Comparison of ENCODE assay signal across 8 mouse cellular contexts in the genomic region with DNA sequence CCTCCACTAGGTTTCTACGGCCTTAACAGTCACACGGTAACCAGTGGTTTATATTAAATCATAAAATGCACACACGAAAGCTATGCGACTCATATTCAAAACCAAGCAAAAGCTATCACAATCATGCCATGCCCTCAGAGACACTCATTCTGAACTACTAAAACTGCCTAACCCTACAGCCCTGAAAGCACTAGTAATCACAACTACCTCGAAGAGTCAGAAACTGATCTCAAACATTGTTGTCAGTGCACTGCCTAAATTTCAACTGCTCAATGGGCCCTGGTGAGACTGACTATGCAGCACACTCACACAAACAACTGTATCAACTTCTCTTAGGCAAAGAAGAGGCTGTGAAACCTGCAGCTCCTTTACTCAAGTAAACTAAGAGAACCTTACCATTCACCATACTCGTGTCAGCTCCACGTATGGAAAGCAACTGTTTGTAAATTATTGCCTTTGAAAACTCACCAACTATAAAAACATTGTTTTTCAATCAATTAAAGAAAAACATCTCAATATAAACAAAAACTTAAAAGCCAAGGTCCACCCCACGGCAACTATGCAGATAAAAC. TPM values are rescaled to one million over a fixed set of nuclear protein-coding genes. Genes with fewer than 3 reads are reported as not detected.
A peak's percentile ranks its signal among the peaks of the same experiment; 100 is the strongest.
DNase-seq lines count a peak whose midpoint lies in the region; ATAC-seq lines count a peak whose summit lies in the region.

No protein-coding gene starts in this region.

- no peaks in the 10 kb centered on the region for H3K36me3 ChIP-seq in embryonic facial prominence, embryonic 13.5 days
- H3K36me3 ChIP-seq in midbrain, embryonic 11.5 days (ENCODE audit: control insufficient read depth, insufficient read depth, low read length), result no peaks in the 10 kb centered on the region

- H3K27me3 ChIP-seq in embryonic facial prominence, embryonic 13.5 days, result no peaks in the 10 kb centered on the region
- H3K27me3 ChIP-seq in midbrain, embryonic 11.5 days (ENCODE audit: control insufficient read depth, insufficient read depth, low read length), result no peaks in the 10 kb centered on the region

- peak overlapping the region; percentile 92 for H3K4me3 ChIP-seq in embryonic facial prominence, embryonic 13.5 days
- H3K4me3 ChIP-seq in midbrain, embryonic 11.5 days (ENCODE audit: low read depth, low read length), result peak overlapping the region; percentile 97

- peak overlapping the region; percentile 70 for H3K4me2 ChIP-seq in embryonic facial prominence, embryonic 13.5 days
- H3K4me2 ChIP-seq in midbrain, embryonic 11.5 days, result peak overlapping the region; percentile 78

- H3K9me3 ChIP-seq in embryonic facial prominence, embryonic 13.5 days, result no peaks in the 10 kb centered on the region
- H3K9me3 ChIP-seq in midbrain, embryonic 11.5 days (ENCODE audit: control insufficient read depth, low read length), result no peaks in the 10 kb centered on the region

- H3K4me1 ChIP-seq in embryonic facial prominence, embryonic 13.5 days, result peaks cover 13% of the 10 kb centered on the region
- H3K4me1 ChIP-seq in midbrain, embryonic 11.5 days (ENCODE audit: control insufficient read depth, insufficient read depth, low read length), result peaks cover 20% of the 10 kb centered on the region

- DNase-seq in adrenal gland, postnatal 10 days, result peak; percentile 27
- no peak for DNase-seq in adrenal gland, postnatal 4 days (ENCODE audit: low spot score in 2 of 2)
- peak; percentile 68 for DNase-seq in A20 (ENCODE audit: low read depth, low spot score)
- DNase-seq in induced T-regulatory cell, adult 2 months (ENCODE audit: low read depth), result peak; percentile 46
- no peak for DNase-seq in midbrain, embryonic 11.5 days (ENCODE audit: low spot score, missing footprints)

- H3K27ac ChIP-seq in embryonic facial prominence, embryonic 13.5 days, result peak overlapping the region; percentile 100
- no peak overlapping the region for H3K27ac ChIP-seq in midbrain, embryonic 11.5 days (ENCODE audit: low read depth, low read length)

- peak overlapping the region; percentile 96 for H3K9ac ChIP-seq in embryonic facial prominence, embryonic 13.5 days
- peak overlapping the region; percentile 99 for H3K9ac ChIP-seq in midbrain, embryonic 11.5 days (ENCODE audit: low read length)

- ATAC-seq in embryonic facial prominence, embryonic 13.5 days (ENCODE audit: insufficient number of reproducible peaks, insufficient read depth, low FRiP score, low TSS enrichment, low read depth), result no peak
- ATAC-seq in midbrain, embryonic 11.5 days (ENCODE audit: low FRiP score), result no peak
- no peak for ATAC-seq in monocyte, adult 5-6 weeks (replicated peaks; ENCODE audit: insufficient number of reproducible peaks, low FRiP score, low TSS enrichment, poor library complexity, severe bottlenecking)
- no peak for ATAC-seq in inflammation-experienced regulatory T-cells, adult 6 months

- WGBS in embryonic facial prominence, embryonic 13.5 days, result 14% methylated on average over 8 of the region's 8 CpGs
- 42% methylated on average over 8 of the region's 8 CpGs for WGBS in midbrain, embryonic 11.5 days

RNA-seq across cellular contexts. Expression of gene Phip, which starts 1.9 kb away (rescaled TPM):
- total RNA-seq in adrenal gland, postnatal 10 days (2021), result 10 to 100 TPM; 48.6 to 69.6 TPM
- total RNA-seq in adrenal gland, postnatal 4 days (2021), result 10 to 100 TPM; 89.2 to 96.2 TPM
- polyA plus RNA-seq in embryonic facial prominence, embryonic 13.5 days (2015; fragmentation: Nextera tagmentation; extraction: Ambion mirVana), result 116 and 118 TPM in 2 replicates
- 136 and 150 TPM in 2 replicates for polyA plus RNA-seq in midbrain, embryonic 11.5 days (2014; fragmentation: Nextera tagmentation; extraction: Ambion mirVana)
- total RNA-seq in monocyte, adult 5-6 weeks (2017), result 136 to 240 TPM (median 160 TPM) in 3 replicates
- 100 to 1,000 TPM in 2 of 3 experiments, 10 to 100 TPM in 1; 64.1 to 112 (median 102) TPM for polyA plus RNA-seq in inflammation-experienced regulatory T-cells, adult 6 months (2017; shearing (Covaris generic))

Comparison
In these comparisons a context has a peak if more than half of its experiments do, and no peak if none do; other contexts are left out.
1. DNase-seq: peak in adrenal gland, postnatal 10 days (single experiment), A20 (single experiment) and induced T-regulatory cell, adult 2 months (single experiment); none in adrenal gland, postnatal 4 days (0 of 2) and midbrain, embryonic 11.5 days (single experiment).